Mouse (Mus musculus): ENCODE results near the gene Carm1. TPM values are rescaled to one million over a fixed set of nuclear protein-coding genes. Genes with fewer than 3 reads are reported as not detected.
"Not testable (repeated sequence)": the region's sequence is repeated elsewhere in the genome, so short reads cannot be mapped to it uniquely, and the experiment has no call there.

Gene Carm1
- polyA plus RNA-seq, 1 experiment, result 112 TPM

DNA sequence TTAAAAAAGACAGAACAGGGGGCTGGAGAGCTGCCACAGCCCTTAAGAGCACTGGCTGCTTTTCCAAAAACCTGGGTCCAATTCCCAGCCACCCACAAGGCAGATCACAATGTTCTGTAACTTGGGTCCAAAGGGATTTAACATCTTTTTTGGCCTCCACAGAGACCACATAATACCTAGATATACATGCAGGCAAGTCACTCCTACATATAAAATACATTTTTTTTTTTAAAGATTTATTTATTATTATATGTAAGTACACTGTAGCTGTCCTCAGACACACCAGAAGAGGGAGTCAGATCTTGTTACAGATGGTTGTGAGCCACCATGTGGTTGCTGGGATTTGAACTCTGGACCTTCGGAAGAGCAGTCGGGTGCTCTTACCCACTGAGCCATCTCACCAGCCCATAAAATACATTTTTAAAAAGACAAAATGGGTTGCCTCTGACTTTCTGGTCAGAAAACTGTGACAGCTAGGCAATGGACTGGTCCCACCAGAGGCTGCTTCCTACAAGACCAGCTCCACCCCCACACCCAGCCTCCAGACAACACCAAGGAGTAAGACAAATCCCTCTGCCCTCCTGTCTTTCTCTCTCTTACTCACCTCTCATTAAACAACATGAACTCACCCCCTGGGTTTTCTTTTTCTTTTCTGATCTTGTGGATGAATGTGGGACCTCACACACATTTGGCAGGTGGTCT lies 19.4 kb upstream of the Carm1 start:
- Histone ChIP-seq H3K9ac (ENCODE audit: low read depth, poor library complexity, severe bottlenecking) (no peak overlapping the region), H3K27ac (ENCODE audit: insufficient read depth, low read length) (no peak overlapping the region), H3K9me3 (replicated peaks; ENCODE audit: control insufficient read depth, insufficient read depth, low read length, poor library complexity, severe bottlenecking) (no peaks in the 10 kb centered on the region), H3K36me3 (ENCODE audit: control insufficient read depth, insufficient read depth, low read length, poor library complexity, severe bottlenecking) (no peaks in the 10 kb centered on the region), H3K27me3 (ENCODE audit: control insufficient read depth, insufficient read depth, low read length, poor library complexity, severe bottlenecking) (no peaks in the 10 kb centered on the region), H3K4me3 (ENCODE audit: low read depth, low read length) (no peak overlapping the region), H3K4me1 (ENCODE audit: control insufficient read depth, insufficient read depth, low read length) (no peaks in the 10 kb centered on the region)
- TF ChIP-seq CTCF (IDR thresholded peaks at IDR 0.05; ENCODE audit: low read depth, low read length), result no peak
- no peak for TF ChIP-seq POLR2A (IDR thresholded peaks at IDR 0.05; ENCODE audit: insufficient read depth, low read length)
- TF ChIP-seq EP300 (IDR thresholded peaks at IDR 0.05; ENCODE audit: insufficient read depth, low read depth, low read length), result no peak

DNA sequence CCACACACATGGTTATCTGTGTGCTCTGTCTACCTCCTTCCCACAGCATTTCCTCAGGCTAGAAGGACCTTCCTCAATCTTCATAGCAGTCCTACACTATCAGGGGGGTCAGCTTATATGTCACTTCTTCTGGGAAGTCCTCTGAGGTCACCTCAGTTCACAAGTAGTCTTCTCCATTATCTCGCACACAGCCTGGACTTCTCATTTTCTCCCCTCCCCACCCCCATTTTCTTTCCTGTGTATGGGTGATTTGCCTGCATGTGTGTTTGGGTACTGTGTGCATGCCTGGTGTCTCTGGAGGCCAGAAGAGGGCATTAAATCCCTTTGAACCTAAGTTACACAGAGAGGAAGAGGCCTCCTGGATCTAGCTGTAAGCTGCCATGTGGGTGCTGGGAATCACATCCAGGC lies 18.8 kb upstream of the Carm1 start:
- TF ChIP-seq CTCF (IDR thresholded peaks at IDR 0.05; ENCODE audit: low read depth, low read length) (no peak), POLR2A (IDR thresholded peaks at IDR 0.05; ENCODE audit: insufficient read depth, low read length) (no peak), EP300 (IDR thresholded peaks at IDR 0.05; ENCODE audit: insufficient read depth, low read depth, low read length) (no peak)
- no peaks in the 10 kb centered on the region for H3K36me3 ChIP-seq (ENCODE audit: control insufficient read depth, insufficient read depth, low read length, poor library complexity, severe bottlenecking)
- no peak overlapping the region for H3K4me3 ChIP-seq (ENCODE audit: low read depth, low read length)
- H3K9me3 ChIP-seq (replicated peaks; ENCODE audit: control insufficient read depth, insufficient read depth, low read length, poor library complexity, severe bottlenecking), result no peaks in the 10 kb centered on the region
- H3K27me3 ChIP-seq (ENCODE audit: control insufficient read depth, insufficient read depth, low read length, poor library complexity, severe bottlenecking), result no peaks in the 10 kb centered on the region
- H3K27ac ChIP-seq (ENCODE audit: insufficient read depth, low read length), result no peak overlapping the region
- H3K4me1 ChIP-seq (ENCODE audit: control insufficient read depth, insufficient read depth, low read length), result no peaks in the 10 kb centered on the region
- no peak overlapping the region for H3K9ac ChIP-seq (ENCODE audit: low read depth, poor library complexity, severe bottlenecking)

DNA sequence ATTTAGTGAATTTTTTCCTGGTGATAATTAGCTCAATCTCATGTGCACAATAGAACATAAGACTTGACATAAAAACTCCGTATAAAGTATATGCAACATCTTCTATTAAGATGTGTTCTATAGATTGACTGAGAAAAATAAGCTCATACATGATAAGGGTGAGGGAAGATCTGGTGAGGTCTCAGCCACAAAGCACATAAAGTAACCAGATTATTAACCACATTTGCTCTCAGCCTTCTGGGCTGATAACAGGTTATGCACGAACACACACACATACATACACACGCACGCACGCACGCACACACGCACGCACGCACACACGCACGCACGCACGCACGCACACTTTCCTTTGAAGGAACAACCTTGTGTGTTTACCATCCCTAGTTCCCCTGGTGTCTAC lies 10.2 kb upstream of the Carm1 start:
- no peak overlapping the region for H3K27ac ChIP-seq (ENCODE audit: insufficient read depth, low read length)
- H3K36me3 ChIP-seq (ENCODE audit: control insufficient read depth, insufficient read depth, low read length, poor library complexity, severe bottlenecking), result no peaks in the 10 kb centered on the region
- TF ChIP-seq CTCF (IDR thresholded peaks at IDR 0.05; ENCODE audit: low read depth, low read length) (no peak), POLR2A (IDR thresholded peaks at IDR 0.05; ENCODE audit: insufficient read depth, low read length) (no peak), EP300 (IDR thresholded peaks at IDR 0.05; ENCODE audit: insufficient read depth, low read depth, low read length) (no peak)
- H3K9me3 ChIP-seq (replicated peaks; ENCODE audit: control insufficient read depth, insufficient read depth, low read length, poor library complexity, severe bottlenecking), result no peaks in the 10 kb centered on the region
- H3K9ac ChIP-seq (ENCODE audit: low read depth, poor library complexity, severe bottlenecking), result no peak overlapping the region
- no peaks in the 10 kb centered on the region for H3K27me3 ChIP-seq (ENCODE audit: control insufficient read depth, insufficient read depth, low read length, poor library complexity, severe bottlenecking)
- H3K4me3 ChIP-seq (ENCODE audit: low read depth, low read length), result no peak overlapping the region
- no peaks in the 10 kb centered on the region for H3K4me1 ChIP-seq (ENCODE audit: control insufficient read depth, insufficient read depth, low read length)

DNA sequence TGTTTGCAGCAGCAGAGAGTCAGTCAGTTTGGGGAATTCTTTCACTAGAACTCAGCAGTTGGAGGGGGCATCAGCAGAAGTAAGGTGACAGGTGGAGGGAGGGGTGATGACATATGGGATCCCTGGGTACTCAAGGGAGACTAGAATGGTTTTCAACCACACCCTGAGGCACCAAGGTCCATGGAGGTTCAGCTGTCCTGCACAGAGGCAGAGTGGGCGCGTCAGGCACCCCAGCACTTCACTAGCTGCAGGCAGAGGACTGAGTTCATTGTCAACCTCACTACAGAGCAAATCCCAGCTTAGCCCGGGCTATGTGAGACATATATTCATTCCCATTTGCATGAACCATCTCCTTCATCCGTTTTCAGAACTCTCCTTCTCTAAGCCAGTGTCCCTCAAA lies 9.7 kb upstream of the Carm1 start:
- no peak overlapping the region for H3K27ac ChIP-seq (ENCODE audit: insufficient read depth, low read length)
- TF ChIP-seq EP300 (IDR thresholded peaks at IDR 0.05; ENCODE audit: insufficient read depth, low read depth, low read length) (no peak), POLR2A (IDR thresholded peaks at IDR 0.05; ENCODE audit: insufficient read depth, low read length) (no peak), CTCF (IDR thresholded peaks at IDR 0.05; ENCODE audit: low read depth, low read length) (no peak)
- no peak overlapping the region for H3K9ac ChIP-seq (ENCODE audit: low read depth, poor library complexity, severe bottlenecking)
- H3K36me3 ChIP-seq (ENCODE audit: control insufficient read depth, insufficient read depth, low read length, poor library complexity, severe bottlenecking), result no peaks in the 10 kb centered on the region
- no peaks in the 10 kb centered on the region for H3K9me3 ChIP-seq (replicated peaks; ENCODE audit: control insufficient read depth, insufficient read depth, low read length, poor library complexity, severe bottlenecking)
- no peak overlapping the region for H3K4me3 ChIP-seq (ENCODE audit: low read depth, low read length)
- no peaks in the 10 kb centered on the region for H3K4me1 ChIP-seq (ENCODE audit: control insufficient read depth, insufficient read depth, low read length)
- no peaks in the 10 kb centered on the region for H3K27me3 ChIP-seq (ENCODE audit: control insufficient read depth, insufficient read depth, low read length, poor library complexity, severe bottlenecking)

DNA sequence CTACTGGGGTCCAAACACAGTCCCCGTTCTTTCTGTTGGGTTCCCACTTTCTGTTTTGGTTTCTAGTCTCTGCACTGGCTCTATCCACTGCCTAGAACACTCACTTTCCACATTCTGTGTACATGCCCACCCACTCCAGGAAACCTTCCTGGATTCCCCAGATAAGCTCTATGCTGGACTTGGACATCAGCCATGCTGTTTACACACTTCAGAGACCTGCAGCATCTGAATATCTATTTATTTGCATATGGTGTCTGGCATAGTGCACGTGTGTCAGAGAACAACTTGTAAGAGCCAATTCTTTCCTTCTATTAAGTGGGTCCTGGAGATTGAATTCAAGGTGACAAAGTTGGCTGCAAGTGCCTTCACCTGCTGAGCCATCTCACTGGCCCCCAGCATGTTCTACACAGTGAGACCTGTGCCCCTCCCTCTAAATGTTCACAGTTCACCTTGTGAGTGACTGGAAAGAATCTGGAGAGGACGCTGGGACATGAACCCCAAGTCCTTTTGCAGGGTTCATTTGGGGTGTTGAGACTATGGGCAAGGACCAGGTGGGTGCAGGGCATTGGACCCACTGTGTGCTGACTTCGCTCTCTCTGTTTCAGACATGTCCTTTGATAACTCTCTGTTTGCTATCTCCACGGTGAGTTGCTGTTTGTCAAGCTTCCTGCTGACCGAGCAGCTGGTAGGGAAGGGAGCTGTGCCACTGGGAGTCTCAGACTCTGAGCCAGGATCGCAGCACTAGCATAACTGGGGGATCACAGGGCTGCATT lies 6.5 kb upstream of the Carm1 start:
- Histone ChIP-seq H3K9ac (ENCODE audit: low read depth, poor library complexity, severe bottlenecking) (no peak overlapping the region), H3K27ac (ENCODE audit: insufficient read depth, low read length) (no peak overlapping the region), H3K4me3 (ENCODE audit: low read depth, low read length) (no peak overlapping the region), H3K4me1 (ENCODE audit: control insufficient read depth, insufficient read depth, low read length) (no peaks in the 10 kb centered on the region), H3K27me3 (ENCODE audit: control insufficient read depth, insufficient read depth, low read length, poor library complexity, severe bottlenecking) (no peaks in the 10 kb centered on the region), H3K9me3 (replicated peaks; ENCODE audit: control insufficient read depth, insufficient read depth, low read length, poor library complexity, severe bottlenecking) (no peaks in the 10 kb centered on the region), H3K36me3 (ENCODE audit: control insufficient read depth, insufficient read depth, low read length, poor library complexity, severe bottlenecking) (no peaks in the 10 kb centered on the region)
- no peak for TF ChIP-seq CTCF (IDR thresholded peaks at IDR 0.05; ENCODE audit: low read depth, low read length)

DNA sequence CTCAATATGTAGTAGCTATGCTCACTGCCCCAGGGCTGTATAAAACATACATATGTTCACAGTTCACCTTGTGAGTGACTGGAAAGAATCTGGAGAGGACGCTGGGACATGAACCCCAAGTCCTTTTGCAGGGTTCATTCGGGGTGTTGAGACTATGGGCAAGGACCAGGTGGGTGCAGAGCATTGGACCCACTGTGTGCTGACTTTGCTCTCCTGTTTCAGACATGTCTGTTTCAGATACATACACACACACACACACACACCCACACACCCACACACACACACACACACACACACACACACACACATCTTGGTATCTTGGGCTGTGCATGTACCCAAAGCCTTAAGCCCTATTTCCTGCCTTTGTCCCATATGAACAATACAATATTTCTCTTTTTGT lies 4.7 kb upstream of the Carm1 start:
- H3K9ac ChIP-seq (ENCODE audit: low read depth, poor library complexity, severe bottlenecking); H3K27ac ChIP-seq (ENCODE audit: insufficient read depth, low read length); H3K4me3 ChIP-seq (ENCODE audit: low read depth, low read length); H3K4me1 ChIP-seq (ENCODE audit: control insufficient read depth, insufficient read depth, low read length); H3K36me3 ChIP-seq (ENCODE audit: control insufficient read depth, insufficient read depth, low read length, poor library complexity, severe bottlenecking); H3K27me3 ChIP-seq (ENCODE audit: control insufficient read depth, insufficient read depth, low read length, poor library complexity, severe bottlenecking); H3K9me3 ChIP-seq (replicated peaks; ENCODE audit: control insufficient read depth, insufficient read depth, low read length, poor library complexity, severe bottlenecking): not testable (repeated sequence)

Measured in ES-Bruce4 (cell line).